Mouse (Mus musculus) Muller cell, postnatal 12 days (primary cell): ENCODE results near the gene Gm49337.
A peak's percentile ranks its signal among the peaks of the same experiment; 100 is the strongest.
"Not testable (repeated sequence)": the region's sequence is repeated elsewhere in the genome, so short reads cannot be mapped to it uniquely, and the experiment has no call there.

ENCODE experiments used
- DNase-seq: peaks from one replicate; pipeline ENCODE4 v3.0.0-alpha.2; 2015; ENCODE audit errors: inconsistent ontology term

Gm49337 gene

DNA sequence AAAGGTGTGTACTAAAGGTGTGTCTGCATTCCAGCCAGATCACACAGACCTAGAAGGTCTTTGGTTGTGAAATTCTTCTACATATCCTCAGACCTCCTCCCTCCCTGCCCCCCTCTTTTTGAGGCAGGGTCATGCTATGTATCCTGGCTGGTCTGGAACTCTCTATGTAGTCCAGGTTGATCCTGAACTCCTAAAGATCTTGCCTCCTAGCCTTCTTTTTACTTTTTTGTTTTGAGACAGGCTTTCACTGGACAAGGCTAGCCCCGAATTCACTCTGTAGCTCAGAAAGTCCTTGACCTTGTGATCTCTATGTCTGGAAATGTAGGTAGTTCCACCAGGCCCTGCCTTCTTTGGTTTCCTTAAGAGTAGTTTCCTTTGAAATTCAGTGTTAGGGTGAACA lies 35.7 kb downstream of the Gm49337 start:
- no peak for DNase-seq

DNA sequence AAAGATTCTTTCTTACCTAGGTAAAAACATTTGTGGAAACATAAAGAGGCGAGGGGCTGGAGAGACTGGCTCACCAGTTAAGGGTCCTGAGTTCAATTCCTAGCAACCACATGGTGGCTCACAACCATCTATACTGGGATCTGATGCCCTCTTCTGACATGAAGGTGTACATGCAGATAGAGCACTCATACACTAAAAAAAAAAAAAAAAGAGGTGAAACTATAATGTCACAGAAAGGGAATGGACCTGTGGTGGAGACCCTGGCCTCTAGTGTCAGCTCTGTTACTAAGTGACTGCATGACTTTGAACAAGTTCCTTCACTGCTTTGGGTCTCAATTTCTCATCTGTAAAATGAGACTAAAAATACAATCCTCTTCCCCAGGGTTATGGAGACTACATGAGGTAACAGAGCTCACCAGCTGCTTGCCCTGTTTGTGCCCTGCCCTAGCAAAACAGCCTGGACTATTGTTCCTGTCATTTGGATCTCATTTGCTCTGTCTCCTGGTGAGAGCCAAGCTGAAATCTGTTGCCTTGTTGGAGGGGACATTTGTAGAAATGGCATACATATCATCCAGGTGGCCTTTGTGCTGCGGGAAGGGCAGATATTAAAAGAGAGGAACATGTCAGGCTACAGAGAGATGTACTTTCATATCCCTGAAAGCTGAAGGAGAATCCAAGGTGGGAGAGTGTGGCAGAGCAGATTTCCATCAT lies 42.9 kb downstream of the Gm49337 start:
- DNase-seq, result no peak

DNA sequence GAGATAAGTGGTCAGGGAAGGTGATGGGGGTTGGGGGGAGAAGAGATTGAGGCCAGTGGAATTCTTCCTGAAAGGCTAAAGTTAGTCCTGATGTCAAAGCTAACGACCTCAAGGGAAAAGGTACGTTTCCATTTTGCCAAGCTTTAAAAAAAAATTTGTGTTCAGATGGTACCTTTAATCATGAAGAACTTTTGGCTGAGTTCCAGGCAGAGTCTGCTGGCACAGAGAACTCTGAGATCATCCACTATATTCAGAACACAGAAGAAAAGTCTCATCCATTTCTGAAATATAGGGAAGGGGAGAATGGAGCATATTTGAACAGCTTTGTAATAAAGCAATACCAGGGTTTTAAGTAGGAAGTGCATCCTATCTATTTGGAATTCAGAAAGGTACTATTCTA lies 43.9 kb downstream of the Gm49337 start:
- DNase-seq, result peak; percentile 36

DNA sequence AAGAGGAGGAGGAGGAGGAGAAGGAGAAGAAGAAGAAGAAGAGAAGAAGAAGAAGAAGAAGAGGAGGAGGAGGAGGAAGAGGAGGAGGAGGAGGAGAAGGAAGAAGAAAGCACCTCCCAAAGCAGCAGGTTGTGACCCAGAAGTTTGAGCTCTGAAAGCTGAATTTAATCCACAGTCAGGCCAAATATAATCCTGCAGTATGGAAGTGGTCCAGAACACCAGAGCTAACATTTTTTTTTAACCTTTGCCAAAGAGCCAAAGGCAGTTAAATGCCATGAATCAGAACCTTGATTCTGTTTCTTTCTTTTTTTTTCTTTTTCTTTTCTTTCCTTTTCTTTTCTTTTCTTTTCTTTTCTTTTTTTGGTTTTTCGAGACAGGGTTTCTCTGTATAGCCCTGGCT lies 44.5 kb downstream of the Gm49337 start:
- not testable (repeated sequence) for DNase-seq

DNA sequence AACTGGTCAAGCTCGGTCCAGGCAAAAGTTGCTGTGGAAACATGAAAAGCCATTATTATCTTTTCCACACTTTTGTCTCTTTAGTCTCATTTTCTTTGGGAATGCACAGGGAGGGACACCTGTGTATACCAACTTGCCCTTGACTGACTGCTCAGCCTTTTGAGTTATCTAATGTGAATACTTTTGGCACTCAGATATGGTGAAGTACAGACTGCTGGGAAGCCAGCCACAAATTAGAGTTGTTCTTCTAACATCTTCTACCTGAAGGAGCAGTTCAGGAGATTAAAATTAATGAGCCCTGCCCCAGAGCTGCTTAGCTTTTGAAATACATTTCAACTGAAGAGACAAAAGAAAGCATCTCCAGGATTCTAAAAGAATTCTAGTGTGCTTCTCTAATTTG lies 45.9 kb downstream of the Gm49337 start:
- DNase-seq, result no peak

DNA sequence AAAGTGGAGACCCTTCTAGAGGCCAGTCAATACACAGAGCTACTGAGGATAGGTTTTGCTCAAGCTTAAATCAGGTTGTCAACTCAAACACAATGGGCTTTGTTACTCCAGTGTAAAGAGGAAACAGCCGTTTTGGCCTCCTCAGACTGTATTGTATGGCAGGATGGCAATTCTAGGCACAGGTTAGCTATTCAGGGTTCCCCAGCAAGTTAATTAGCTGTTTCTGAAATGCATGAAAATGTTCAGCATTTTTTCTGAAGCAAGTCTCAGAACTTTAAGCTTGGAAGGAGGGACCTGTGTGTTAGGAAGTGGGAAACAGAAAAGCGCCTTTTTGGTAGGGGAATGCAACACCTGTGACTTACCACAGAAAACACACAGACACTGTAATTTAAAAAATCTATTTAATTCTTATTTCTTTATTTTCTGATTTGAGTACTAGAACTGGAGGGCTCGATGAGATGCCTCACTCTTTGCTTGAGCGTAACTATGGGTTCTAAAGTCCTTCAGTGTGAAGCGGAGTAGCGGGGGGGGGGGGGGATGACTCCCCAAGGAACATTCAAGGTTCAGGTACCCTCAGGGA lies 47.0 kb downstream of the Gm49337 start:
- peak; percentile 36 for DNase-seq

DNA sequence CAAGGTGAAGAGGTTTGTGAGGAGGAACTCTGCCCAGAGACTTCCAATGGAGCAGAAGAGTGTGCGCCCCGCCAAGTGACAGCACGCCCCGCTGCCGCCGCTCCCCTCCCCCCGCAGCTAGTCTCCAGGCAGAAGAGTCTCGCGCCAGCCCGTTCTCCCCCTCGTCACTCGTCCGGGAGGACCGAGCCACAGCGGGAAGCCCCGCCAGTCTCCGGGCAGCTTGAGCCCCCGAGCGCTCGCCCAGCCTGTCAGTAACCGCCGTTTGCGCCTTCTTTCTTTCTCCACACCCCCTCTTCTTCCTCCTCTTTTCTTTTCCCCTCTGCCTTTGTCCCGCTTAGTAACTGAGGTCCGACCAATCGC lies 47.6 kb downstream of the Gm49337 start:
- no peak for DNase-seq

DNA sequence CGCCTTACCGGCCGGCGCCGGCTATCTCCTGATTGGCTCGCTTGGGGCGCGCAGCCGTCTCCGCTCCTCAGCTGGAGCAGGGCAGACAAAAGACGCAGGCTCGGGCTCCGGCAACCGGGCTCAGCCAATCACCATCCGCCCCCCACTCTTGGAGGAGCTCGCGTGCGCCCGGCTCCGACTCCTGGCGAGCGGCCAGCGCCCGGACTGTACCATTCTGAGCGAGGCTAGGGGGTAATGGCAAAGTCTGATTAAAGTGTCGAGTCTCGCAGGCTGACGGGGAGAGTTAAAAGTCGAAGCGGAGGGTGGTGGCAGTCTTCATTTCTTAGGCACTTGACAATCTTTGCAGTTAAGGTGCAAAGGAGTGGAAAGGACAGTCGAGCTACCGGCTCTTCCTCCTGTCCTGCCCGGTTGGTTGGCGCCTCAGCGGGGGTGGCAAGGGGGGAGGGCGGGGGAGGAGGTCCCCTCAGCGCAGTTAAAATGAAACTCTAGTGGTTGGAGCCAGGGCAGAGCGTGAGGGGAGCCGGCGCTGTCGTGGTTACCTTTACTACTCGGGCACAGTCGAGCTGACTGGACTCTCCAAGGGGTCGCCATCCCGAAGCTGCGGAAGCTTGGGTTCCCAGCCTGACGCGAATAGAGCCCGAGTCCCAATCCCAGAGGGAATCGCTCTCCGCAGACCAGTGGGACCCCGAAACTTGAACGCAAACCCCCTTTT lies 48.1 kb downstream of the Gm49337 start, which contains the start of gene Pik3r3:
Gene Pik3r3 (plus strand): TSS at position 479 of the 712 bp plus-strand sequence.
- DNase-seq, result peak; percentile 99

DNA sequence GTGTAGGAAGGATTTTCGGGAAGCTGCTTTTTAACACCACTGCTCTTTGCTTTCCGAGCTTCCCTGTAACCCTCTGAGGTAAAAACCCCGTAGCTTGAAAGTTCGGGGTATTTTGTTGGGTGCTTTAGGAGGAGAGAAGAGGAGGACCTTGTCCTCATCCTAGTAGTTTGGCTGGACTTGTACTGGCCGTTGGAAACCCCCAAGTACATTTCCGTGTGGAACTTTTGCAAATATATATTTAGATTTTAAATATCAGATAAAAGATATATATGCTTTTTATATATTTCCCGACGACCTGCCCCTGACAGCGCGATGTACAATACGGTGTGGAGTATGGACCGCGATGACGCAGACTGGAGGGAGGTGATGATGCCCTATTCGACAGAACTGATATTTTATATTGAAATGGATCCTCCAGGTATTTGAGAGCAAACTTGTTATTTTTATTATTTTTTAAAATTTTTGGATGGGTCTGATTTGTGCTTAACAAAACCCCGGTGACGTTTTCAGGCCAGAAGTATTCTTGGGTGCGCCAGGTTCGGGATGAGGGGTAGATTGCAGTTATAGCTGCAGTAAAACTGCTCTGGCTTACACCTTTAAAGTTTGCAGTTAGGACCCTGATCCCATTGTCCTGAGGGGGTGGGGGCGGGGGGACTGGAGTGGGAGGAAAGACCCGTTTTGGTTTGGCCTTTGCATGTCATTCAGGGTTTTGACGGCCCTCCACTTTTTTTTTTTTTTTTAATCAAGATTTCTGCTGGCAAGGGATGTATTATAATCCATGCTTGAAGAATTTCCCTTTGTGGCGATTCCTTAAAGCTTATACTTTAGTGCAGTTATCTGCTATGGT lies 49.0 kb downstream of the Gm49337 start:
- peak; percentile 48 for DNase-seq

DNA sequence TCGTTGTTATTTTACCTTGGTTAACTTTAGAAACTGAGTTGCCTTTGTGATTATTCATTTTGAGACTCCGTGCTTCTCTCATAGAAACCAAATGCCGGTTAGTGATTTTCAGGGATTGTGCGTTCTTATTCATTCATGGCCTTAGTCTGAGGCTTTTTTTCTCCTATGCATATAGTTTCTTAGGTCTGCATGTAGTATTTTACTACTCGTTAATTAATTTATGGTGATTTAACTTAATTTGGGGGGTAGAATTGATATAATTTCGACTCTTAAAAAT lies 49.6 kb downstream of the Gm49337 start:
- no peak for DNase-seq

DNA sequence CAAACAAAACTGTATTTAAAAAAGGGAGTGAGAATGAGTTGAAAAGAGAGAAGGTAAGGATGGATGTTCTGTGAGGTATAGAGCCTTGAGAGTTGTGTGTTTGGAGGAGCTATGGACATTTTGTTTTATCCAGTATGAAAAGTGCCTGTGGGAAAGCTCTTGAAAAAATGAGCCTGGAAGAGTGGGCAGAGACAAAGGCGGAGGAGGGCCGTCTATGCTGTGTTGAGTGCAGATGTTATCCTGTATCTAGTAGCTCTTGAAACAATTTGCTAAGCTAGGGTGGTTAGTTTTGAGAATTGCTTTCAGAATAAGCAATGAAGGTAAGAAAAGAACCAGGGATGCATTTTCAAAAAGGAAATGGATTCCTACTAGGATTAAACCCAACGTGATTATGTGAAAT lies 70.2 kb downstream of the Gm49337 start:
- DNase-seq, result no peak

DNA sequence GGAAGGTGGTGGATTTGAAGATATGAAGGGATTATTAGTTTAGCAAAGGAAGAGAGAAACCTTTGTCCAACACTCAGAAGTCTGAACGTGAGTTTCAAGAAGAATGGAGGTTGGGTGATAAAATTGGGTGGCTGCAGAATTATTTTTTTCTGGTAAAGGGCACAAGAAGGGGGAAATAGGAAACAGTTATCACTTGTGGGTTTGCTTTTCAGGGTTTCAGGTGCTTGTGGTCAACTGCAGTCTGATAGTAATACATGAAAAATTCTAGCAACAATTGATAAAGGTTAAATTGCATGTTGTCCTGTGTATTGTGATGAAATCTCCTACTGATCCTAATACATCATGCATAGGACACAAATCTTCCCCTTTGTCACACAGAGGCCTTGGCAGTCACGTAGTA lies 71.1 kb downstream of the Gm49337 start:
- DNase-seq, result no peak

DNA sequence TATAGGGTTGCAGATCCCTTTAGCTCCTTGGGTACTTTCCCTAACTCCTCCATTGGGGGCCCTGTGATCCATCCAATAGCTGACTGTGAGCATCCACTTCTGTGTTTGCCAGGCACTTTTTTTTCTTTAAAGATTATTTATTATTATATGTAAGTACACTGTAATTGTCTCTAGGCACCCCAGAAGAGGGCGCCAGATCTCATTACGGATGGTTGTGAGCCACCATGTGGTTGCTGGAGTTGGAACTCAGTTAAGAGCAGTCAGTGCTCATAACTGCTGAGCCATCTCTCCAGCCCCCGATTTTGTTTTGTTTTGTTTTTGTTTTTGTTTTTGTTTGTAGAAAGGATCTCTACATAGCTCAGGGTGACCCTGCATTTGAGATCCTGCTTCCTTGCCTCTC lies 72.7 kb downstream of the Gm49337 start:
- DNase-seq, result not testable (repeated sequence)

DNA sequence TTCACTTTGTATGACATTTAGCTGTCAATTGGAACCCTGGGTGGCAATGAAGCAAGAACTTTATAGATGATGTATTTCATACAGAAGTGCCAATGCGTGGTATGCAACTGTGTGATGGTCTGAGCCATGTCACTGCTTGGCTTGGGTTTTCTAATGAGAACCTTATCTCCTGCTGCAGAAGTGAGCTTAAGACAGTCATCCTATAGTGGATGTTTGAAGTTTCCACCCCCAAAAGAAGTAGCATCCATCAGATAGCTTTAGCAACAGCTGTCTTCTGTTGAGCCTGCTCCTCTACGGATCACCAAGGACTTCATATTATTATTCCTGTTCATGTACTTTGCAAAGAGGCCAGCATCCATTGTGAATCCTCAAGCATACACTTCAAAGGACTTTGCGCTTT lies 76.8 kb downstream of the Gm49337 start:
- DNase-seq, result no peak

DNA sequence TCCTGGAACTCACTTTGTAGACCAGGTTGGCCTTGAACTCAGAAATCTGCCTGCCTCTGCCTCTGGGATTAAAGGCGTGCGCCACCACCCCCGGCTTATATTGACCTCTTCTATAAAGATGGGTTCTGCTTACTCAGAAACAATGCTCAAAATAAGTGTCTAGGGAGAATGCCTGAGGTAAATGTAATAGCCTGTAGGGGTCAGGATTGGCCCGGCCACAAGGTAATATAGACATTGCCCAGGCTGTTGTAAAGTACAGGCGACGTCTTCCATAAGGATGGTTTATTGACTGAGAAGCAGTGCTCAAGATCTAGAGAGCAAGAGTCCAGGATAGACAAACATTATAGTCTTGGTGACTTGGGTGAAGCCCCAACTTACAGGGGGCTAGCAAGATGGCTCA lies 95.0 kb downstream of the Gm49337 start:
- DNase-seq, result no peak

DNA sequence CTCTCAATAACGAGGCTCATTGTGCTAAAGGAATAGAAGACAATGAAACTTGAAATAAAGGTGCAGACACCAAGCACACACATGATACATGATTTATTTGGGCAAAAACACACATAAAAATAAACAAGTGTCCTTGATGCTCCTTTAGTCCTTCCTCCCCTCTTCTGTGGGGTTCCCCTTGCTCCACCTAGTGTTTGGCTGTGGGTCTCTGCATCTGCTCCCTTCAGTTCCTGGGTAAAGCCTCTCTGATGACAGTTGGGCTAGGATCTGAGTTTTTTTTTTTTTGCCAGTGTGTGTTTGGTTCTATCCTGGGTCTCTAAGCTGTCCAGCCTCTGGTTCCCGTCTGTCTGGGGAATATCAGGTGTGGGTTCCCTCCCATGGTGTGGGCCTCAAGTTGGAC lies 109.0 kb downstream of the Gm49337 start:
- no peak for DNase-seq

DNA sequence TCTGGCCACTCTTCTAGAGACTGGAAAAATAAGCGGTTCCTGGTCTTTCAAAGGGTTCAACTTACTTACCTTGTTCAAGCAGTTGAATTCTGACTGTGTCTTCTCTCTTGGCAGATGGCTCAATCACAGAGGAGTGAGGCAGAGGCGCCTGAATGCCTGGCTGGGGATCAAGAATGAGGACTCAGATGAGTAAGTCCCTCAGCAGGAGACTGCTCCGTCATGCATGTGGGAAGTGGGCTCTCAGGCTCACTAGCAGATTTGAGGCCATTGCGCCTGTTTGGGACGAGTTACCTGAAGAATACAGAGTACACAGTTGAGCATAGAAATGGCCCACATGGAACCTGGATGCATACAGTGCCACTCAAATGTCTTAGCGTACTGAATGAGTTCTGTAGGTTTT lies 118.4 kb downstream of the Gm49337 start:
- peak; percentile 83 for DNase-seq

DNA sequence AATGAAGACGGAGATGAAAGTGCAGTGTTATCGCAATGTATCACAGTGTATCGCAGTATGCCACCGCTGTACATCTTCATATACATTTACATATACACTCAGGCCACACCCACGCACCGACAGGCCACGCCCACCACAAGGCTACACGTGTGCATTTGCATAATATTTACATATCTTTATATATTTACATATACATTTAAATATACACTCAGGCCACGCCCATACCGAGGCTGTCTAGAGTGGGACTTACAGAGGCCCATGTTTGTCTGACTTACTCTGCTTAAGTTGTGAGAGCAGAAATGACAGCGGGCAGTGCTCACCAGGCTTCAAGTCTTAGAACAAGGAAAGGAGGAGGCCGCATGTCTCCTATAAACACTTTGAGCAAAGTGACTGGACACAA lies 120.1 kb downstream of the Gm49337 start:
- no peak for DNase-seq

DNA sequence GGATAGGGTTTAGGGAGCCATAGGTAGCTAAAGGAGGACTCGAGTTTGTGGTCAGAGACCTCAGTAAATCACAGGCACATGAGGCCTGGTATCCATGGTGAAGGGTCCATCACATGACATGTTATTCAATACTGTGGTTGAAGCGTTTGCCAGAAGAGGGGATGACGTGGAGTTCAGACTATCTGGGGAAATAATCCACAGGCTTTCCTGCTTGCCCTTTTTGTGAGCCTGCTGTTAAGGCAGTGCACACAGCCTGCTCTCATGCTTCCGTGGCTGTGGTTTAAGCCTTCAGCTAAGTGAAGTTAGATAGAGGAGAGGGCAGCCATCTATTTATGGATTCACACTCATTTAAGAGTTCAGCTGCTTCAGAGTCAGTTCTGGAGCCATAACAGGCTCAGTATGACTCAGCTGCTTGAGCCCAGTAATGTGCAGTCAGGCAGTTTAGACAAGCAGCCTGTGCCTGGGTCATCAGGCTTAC lies 127.7 kb downstream of the Gm49337 start:
- peak; percentile 83 for DNase-seq

DNA sequence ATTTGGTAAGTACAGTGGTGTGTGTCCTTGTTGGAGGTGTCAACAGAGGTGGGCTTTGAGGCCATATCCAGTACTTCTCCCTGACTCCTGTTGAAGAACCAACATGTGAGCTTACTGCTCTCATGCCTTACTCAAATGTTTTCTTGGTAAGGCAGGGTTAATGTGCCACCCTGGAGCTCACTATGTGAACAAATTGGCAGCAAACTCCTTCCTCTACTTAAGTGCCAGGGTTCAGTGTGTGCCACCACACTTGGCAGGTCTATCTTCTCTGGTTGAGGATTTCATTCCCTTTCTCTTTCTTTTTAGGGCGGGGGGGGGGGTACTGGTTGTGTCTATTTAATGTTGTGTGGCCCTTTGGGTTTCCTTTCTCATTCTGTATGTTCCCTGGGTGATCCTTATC lies 131.4 kb downstream of the Gm49337 start:
- DNase-seq, result no peak

DNA sequence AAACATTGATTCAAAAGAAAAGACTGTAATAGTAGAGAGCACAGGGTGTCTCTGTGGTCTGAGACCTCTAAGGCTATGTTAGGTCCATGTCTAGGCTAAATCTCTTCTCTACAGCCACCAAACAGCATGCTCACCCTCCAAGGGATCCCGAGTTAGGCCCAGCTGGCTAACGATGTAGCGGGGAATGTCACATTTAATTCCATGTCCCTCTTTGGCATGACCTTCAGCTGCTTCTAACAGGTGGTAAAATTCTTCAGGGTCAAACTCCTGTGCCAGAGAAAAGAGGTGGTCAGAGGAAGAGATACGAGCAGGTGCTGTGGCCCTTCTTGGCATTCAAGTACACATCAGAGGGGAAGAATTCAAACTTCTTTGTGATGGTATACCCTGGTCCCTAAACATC lies 144.4 kb downstream of the Gm49337 start:
- no peak for DNase-seq

DNA sequence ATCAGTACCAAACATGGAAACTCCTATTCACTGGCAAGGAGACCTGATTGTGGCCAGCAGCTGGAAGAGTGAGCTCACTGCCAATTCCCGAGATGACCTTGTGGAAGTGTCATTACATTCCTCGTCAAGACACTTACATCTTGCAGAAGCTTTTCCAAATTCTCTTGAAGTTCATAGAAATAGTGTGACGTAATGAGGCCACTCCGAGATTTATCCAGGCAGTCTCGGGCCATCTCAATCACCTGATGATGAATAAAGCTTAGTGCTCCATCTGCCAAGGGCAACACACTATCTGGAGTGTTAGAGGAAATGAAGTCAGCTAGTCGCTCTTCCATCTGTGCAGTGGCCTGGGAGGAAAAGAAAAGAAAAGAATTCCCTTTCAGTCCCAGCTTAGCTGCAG lies 148.9 kb downstream of the Gm49337 start:
- DNase-seq, result no peak
